Mouse (Mus musculus): Measurements from ENCODE around the gene Atxn1.

The Atxn1 gene

GRCm38 (mm10) chr13:45734531-45734930 is 230.3 kb downstream of the Atxn1 start:
- DNase-seq (ENCODE audit: extremely low read depth, low read depth, low spot score), result no peak

- no peak for DNase-seq (ENCODE audit: extremely low read depth, low read depth, low spot score)
These were observed 232.2 kb downstream of the Atxn1 start for GRCm38 (mm10) chr13:45732590-45732989.

- no peak for DNase-seq (ENCODE audit: extremely low read depth, low read depth, low spot score)
These were observed 237.9 kb downstream of the Atxn1 start for GRCm38 (mm10) chr13:45726917-45727316.

GRCm38 (mm10) chr13:45726181-45726580 is 238.6 kb downstream of the Atxn1 start:
- no peak for DNase-seq (ENCODE audit: extremely low read depth, low read depth, low spot score)

GRCm38 (mm10) chr13:45724507-45725259 is 240.1 kb downstream of the Atxn1 start:
- no peak for DNase-seq (ENCODE audit: extremely low read depth, low read depth, low spot score)

- no peak for DNase-seq (ENCODE audit: extremely low read depth, low read depth, low spot score)
These were observed 241.9 kb downstream of the Atxn1 start for GRCm38 (mm10) chr13:45722885-45723284.

- DNase-seq (ENCODE audit: extremely low read depth, low read depth, low spot score), result no peak
These were observed 243.2 kb downstream of the Atxn1 start for GRCm38 (mm10) chr13:45721621-45722020.

- no peak for DNase-seq (ENCODE audit: extremely low read depth, low read depth, low spot score)
These were observed 246.0 kb downstream of the Atxn1 start for GRCm38 (mm10) chr13:45718850-45719249.

- no peak for DNase-seq (ENCODE audit: extremely low read depth, low read depth, low spot score)
These were observed 249.1 kb downstream of the Atxn1 start for GRCm38 (mm10) chr13:45715583-45716180.

- no peak for DNase-seq (ENCODE audit: extremely low read depth, low read depth, low spot score)
These were observed 254.8 kb downstream of the Atxn1 start for GRCm38 (mm10) chr13:45710041-45710440.

GRCm38 (mm10) chr13:45709402-45709801 is 255.4 kb downstream of the Atxn1 start:
- DNase-seq (ENCODE audit: extremely low read depth, low read depth, low spot score), result no peak

GRCm38 (mm10) chr13:45701296-45701790 is 263.5 kb downstream of the Atxn1 start:
- DNase-seq (ENCODE audit: extremely low read depth, low read depth, low spot score), result no peak

- DNase-seq (ENCODE audit: extremely low read depth, low read depth, low spot score), result no peak
These were observed 265.8 kb downstream of the Atxn1 start for GRCm38 (mm10) chr13:45698982-45699381.

GRCm38 (mm10) chr13:45696009-45696408 is 268.8 kb downstream of the Atxn1 start:
- DNase-seq (ENCODE audit: extremely low read depth, low read depth, low spot score), result no peak

- DNase-seq (ENCODE audit: extremely low read depth, low read depth, low spot score), result no peak
These were observed 269.8 kb downstream of the Atxn1 start for GRCm38 (mm10) chr13:45694921-45695437.

GRCm38 (mm10) chr13:45693953-45694352 is 270.9 kb downstream of the Atxn1 start:
- DNase-seq (ENCODE audit: extremely low read depth, low read depth, low spot score), result no peak

GRCm38 (mm10) chr13:45693534-45693933 is 271.3 kb downstream of the Atxn1 start:
- no peak for DNase-seq (ENCODE audit: extremely low read depth, low read depth, low spot score)

- no peak for DNase-seq (ENCODE audit: extremely low read depth, low read depth, low spot score)
These were observed 271.7 kb downstream of the Atxn1 start for GRCm38 (mm10) chr13:45693126-45693525.

GRCm38 (mm10) chr13:45692440-45692839 is 272.4 kb downstream of the Atxn1 start:
- DNase-seq (ENCODE audit: extremely low read depth, low read depth, low spot score), result no peak

- DNase-seq (ENCODE audit: extremely low read depth, low read depth, low spot score), result no peak
These were observed 274.4 kb downstream of the Atxn1 start for GRCm38 (mm10) chr13:45690426-45690825.

GRCm38 (mm10) chr13:45688864-45689263 is 275.9 kb downstream of the Atxn1 start:
- DNase-seq (ENCODE audit: extremely low read depth, low read depth, low spot score), result no peak

GRCm38 (mm10) chr13:45687581-45687980 is 277.2 kb downstream of the Atxn1 start:
- no peak for DNase-seq (ENCODE audit: extremely low read depth, low read depth, low spot score)

Data from fat pad, adult 2 months (tissue).